Comparison of ENCODE assay signal across 25 mouse cellular contexts in the genomic region with DNA sequence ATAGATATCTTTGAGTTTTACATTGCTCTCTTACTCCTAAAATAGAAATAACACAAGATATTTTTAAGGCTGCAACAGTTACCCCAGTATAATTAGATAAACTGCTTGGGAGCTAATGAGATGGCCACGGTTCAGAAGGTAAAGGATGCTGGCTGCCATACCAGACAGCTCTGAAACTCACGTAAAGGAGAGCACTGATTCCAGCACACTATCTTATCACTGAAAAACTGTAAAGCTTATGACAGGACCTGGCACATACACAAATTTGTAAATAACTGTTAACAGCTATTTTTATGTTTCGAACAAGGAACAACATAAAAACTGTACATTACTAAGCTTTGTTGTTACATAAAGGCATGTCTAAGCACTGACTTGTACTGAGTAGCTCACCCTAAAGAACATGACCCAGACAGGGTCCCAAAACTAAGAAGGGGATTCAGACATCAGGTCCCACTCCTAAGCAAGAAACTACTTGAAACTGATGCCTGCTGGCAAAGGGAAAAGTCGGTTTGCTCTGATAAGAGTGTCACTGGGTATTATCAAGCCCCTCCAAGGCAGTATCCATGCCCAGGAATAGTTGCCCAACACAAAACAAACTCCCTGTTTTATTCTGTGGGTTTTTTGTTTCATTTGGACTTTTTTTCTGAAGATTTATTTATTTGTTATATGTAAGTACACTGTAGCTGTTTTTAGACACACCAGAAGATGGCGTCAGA. TPM values are rescaled to one million over a fixed set of nuclear protein-coding genes. Genes with fewer than 3 reads are reported as not detected.
DNase-seq lines count a peak whose midpoint lies in the region; ATAC-seq and TF ChIP-seq lines count a peak whose summit lies in the region.
"Had no signal": no experiment of that assay in that cellular context is flagged by ENCODE, and none has a peak within 500 bp of the region (broad histone marks: within the 10 kb centered on the region; RNA-seq: fewer than 3 reads in every experiment).

No protein-coding gene starts in this region.

- H3K4me3 ChIP-seq in heart, adult 2 months: no peak overlapping the region
- H3K4me3 ChIP-seq in heart, postnatal 0 days (ENCODE audit: low read depth, low read length): no peak overlapping the region
- no peak overlapping the region for H3K4me3 ChIP-seq in MEL (ENCODE audit: control insufficient read depth in 1 of 2, insufficient read depth in 1 of 2, low read depth in 2 of 2, low read length in 2 of 2)
- H3K4me3 ChIP-seq: embryonic facial prominence, embryonic 15.5 days; erythroblast, embryonic 14.5 days; forebrain, embryonic 10.5 days; gastrocnemius, adult 2 months; hindbrain, embryonic 12.5 days had no signal

- intact Hi-C loops in heart, adult 2 months (cut with DNase I): no loop called here

- ATAC-seq in heart, postnatal 0 days (ENCODE audit: insufficient read depth, low read depth): no peak
- ATAC-seq in megakaryocyte progenitor cell, adult 5-6 weeks (replicated peaks; ENCODE audit: poor library complexity): peak; percentile 71
- ATAC-seq: activated CD4-positive, CD25-positive, alpha-beta regulatory T cell, adult 4 months; forebrain, embryonic 14.5 days; hindbrain, embryonic 16.5 days; inflammation-experienced regulatory T-cells, adult 6 months; Patski had no signal

- peaks cover 10% of the 10 kb centered on the region for H3K36me3 ChIP-seq in heart, adult 2 months (ENCODE audit: control insufficient read depth, insufficient read depth, low read length)
- peaks cover 39% of the 10 kb centered on the region for H3K36me3 ChIP-seq in heart, postnatal 0 days (replicated peaks; ENCODE audit: control insufficient read depth, insufficient read depth, low read length)
- H3K36me3 ChIP-seq in MEL (ENCODE audit: control insufficient read depth in 1 of 2, insufficient read depth in 2 of 2, low read length in 2 of 2): peaks cover 3 to 17% of the 10 kb centered on the region in 2 experiments

- H3K27ac ChIP-seq in heart, adult 2 months: no peak overlapping the region
- H3K27ac ChIP-seq in heart, postnatal 0 days (ENCODE audit: low read depth): 0 out of 2 replicates have a peak overlapping the region, but pooled peaks have one; percentile 30
- H3K27ac ChIP-seq in MEL (ENCODE audit: control insufficient read depth, low read depth, low read length): peak overlapping the region; percentile 36
- H3K27ac ChIP-seq: embryonic facial prominence, embryonic 15.5 days; forebrain, embryonic 10.5 days; gastrocnemius, adult 2 months; hindbrain, embryonic 12.5 days had no signal

- no peak overlapping the region for H3K4me2 ChIP-seq in heart, postnatal 0 days (ENCODE audit: low read depth, low read length)
- H3K4me2 ChIP-seq: embryonic facial prominence, embryonic 15.5 days; hindbrain, embryonic 12.5 days had no signal

- TF ChIP-seq RAD21 in MEL (IDR thresholded peaks at IDR 0.05; ENCODE audit: low read depth, low read length): no peak

- no peak overlapping the region for H3K9ac ChIP-seq in heart, adult 2 months (ENCODE audit: low read depth, low read length)
- H3K9ac ChIP-seq in heart, postnatal 0 days (replicated peaks; ENCODE audit: low read depth, low read length): no peak overlapping the region
- no peak overlapping the region for H3K9ac ChIP-seq in MEL (ENCODE audit: control insufficient read depth, low read depth, low read length, poor library complexity, severe bottlenecking)
- H3K9ac ChIP-seq: embryonic facial prominence, embryonic 15.5 days; hindbrain, embryonic 12.5 days had no signal

- TF ChIP-seq POLR2A in heart, adult 2 months (IDR thresholded peaks at IDR 0.05; ENCODE audit: insufficient read depth, low read depth, low read length): no peak
- no peak for TF ChIP-seq POLR2A in MEL (IDR thresholded peaks at IDR 0.05; ENCODE audit: control insufficient read depth in 1 of 2, insufficient read depth in 1 of 2, low read depth in 1 of 2, low read length in 2 of 2, poor library complexity in 1 of 2)

- TF ChIP-seq CTCF in heart, adult 2 months (IDR thresholded peaks at IDR 0.05): 0 out of 2 replicates have a peak, but pooled peaks have one; percentile 3
- no peak for TF ChIP-seq CTCF in heart, postnatal 0 days (IDR thresholded peaks at IDR 0.05; ENCODE audit: low read depth)
- TF ChIP-seq CTCF in MEL (IDR thresholded peaks at IDR 0.05 in 2 of 3, conservative IDR thresholded peaks at IDR 0.05 in 1 of 3; ENCODE audit: control insufficient read depth in 1 of 3, insufficient read depth in 1 of 3, low read depth in 2 of 3, low read length in 3 of 3, poor library complexity in 1 of 3, severe bottlenecking in 1 of 3): no peak; a peak in 1 of 6 replicates

- WGBS in heart, adult 2 months: 63% methylated on average over 5 of the region's 5 CpGs
- WGBS in heart, postnatal 0 days: 43% methylated on average over 5 of the region's 5 CpGs

- no peak for DNase-seq in heart, adult 2 months
- no peak for DNase-seq in heart, adult 11 months
- no peak for DNase-seq in heart, postnatal 0 days (ENCODE audit: low spot score)
- no peak for DNase-seq in heart, adult 8-10 months (ENCODE audit: low spot score)
- peak; percentile 36 for DNase-seq in MEL (ENCODE audit: low read depth, low spot score)
- DNase-seq in urinary bladder, postnatal 14 days (ENCODE audit: low spot score): no peak
- DNase-seq: adrenal gland, postnatal 25 days; B cell, adult 2 months; cerebellum, adult 11 months; cerebellum, adult 8-10 months; cerebellum, postnatal 14 days; embryo, embryonic 11 days; gastrocnemius, adult 2 months; gastrocnemius, postnatal 25 days; heart, postnatal 4 days had no signal

- no peaks in the 10 kb centered on the region for H3K9me3 ChIP-seq in heart, postnatal 0 days (replicated peaks; ENCODE audit: control insufficient read depth, low read length)
- H3K9me3 ChIP-seq in MEL (replicated peaks; ENCODE audit: insufficient read depth, low read length): no peaks in the 10 kb centered on the region
- H3K9me3 ChIP-seq: embryonic facial prominence, embryonic 15.5 days; forebrain, embryonic 10.5 days; hindbrain, embryonic 12.5 days had no signal

- no peaks in the 10 kb centered on the region for H3K27me3 ChIP-seq in heart, adult 2 months (ENCODE audit: control insufficient read depth, insufficient read depth, low read length)
- H3K27me3 ChIP-seq in heart, postnatal 0 days (ENCODE audit: control insufficient read depth, insufficient read depth, low read length): no peaks in the 10 kb centered on the region
- no peaks in the 10 kb centered on the region for H3K27me3 ChIP-seq in MEL (ENCODE audit: control insufficient read depth in 1 of 2, insufficient read depth in 2 of 2, low read length in 2 of 2)
- H3K27me3 ChIP-seq: embryonic facial prominence, embryonic 15.5 days; hindbrain, embryonic 12.5 days; Patski had no signal

- peaks cover 1% of the 10 kb centered on the region for H3K4me1 ChIP-seq in heart, adult 2 months (ENCODE audit: control insufficient read depth, insufficient read depth, low read length)
- peaks cover 9% of the 10 kb centered on the region; the same call in 1 of the 2 replicates for H3K4me1 ChIP-seq in heart, postnatal 0 days (ENCODE audit: control insufficient read depth, insufficient read depth)
- peaks cover 5 to 9% of the 10 kb centered on the region in 2 experiments for H3K4me1 ChIP-seq in MEL (ENCODE audit: control insufficient read depth in 1 of 2, insufficient read depth in 2 of 2, low read length in 2 of 2)
- H3K4me1 ChIP-seq: embryonic facial prominence, embryonic 15.5 days; forebrain, embryonic 10.5 days; hindbrain, embryonic 12.5 days had no signal

- TF ChIP-seq EP300 in heart, adult 2 months (IDR thresholded peaks at IDR 0.05; ENCODE audit: insufficient read depth, low read depth, low read length): no peak
- no peak for TF ChIP-seq EP300 in heart, postnatal 0 days (IDR thresholded peaks at IDR 0.05; ENCODE audit: low read depth)
- TF ChIP-seq EP300 in MEL (IDR thresholded peaks at IDR 0.05; ENCODE audit: low read depth in 1 of 2, low read length in 2 of 2): peak; percentile 8 to 33; a peak in 2 of 4 replicates

- H3K79me2 ChIP-seq in heart, adult 2 months (replicated peaks; ENCODE audit: control insufficient read depth, insufficient read depth, low read length): no peaks in the 10 kb centered on the region; the same call in none of the 2 replicates
- H3K79me2 ChIP-seq in MEL (ENCODE audit: control insufficient read depth, insufficient read depth, low read length, poor library complexity): no peaks in the 10 kb centered on the region

TF ChIP-seq in MEL, 35 proteins besides CTCF, POLR2A, EP300 and RAD21 (continues in another document):
- TF ChIP-seq NRF1 (IDR thresholded peaks at IDR 0.05; ENCODE audit: insufficient read depth, low read depth, low read length, poor library complexity, severe bottlenecking): no peak
- TF ChIP-seq CHD2 (IDR thresholded peaks at IDR 0.05; ENCODE audit: low read length): no peak
- no peak for TF ChIP-seq BHLHE40 (IDR thresholded peaks at IDR 0.05; ENCODE audit: borderline replicate concordance, low read depth, low read length)
- 0 out of 2 replicates have a peak, but pooled peaks have one; percentile 30 for TF ChIP-seq TCF12 (IDR thresholded peaks at IDR 0.05; ENCODE audit: low read depth, low read length)
- no peak for TF ChIP-seq UBTF (IDR thresholded peaks at IDR 0.05; ENCODE audit: borderline replicate concordance, insufficient read depth, low read depth, low read length)
- no peak for TF ChIP-seq MXI1 (IDR thresholded peaks at IDR 0.05; ENCODE audit: low read depth, low read length)
- peak; percentile 52 for TF ChIP-seq MYB (IDR thresholded peaks at IDR 0.05; ENCODE audit: low read depth, low read length)
- TF ChIP-seq SIN3A (IDR thresholded peaks at IDR 0.05; ENCODE audit: low read length): no peak
- TF ChIP-seq USF1 (IDR thresholded peaks at IDR 0.05; ENCODE audit: low read depth, low read length): no peak
- no peak for TF ChIP-seq KAT2A (conservative IDR thresholded peaks at IDR 0.05; ENCODE audit: low read depth, low read length)
- TF ChIP-seq GATA1 (IDR thresholded peaks at IDR 0.05; ENCODE audit: low read depth, low read length): no peak
- no peak for TF ChIP-seq MAX (IDR thresholded peaks at IDR 0.05; ENCODE audit: low read length)
- no peak for TF ChIP-seq E2F4 (IDR thresholded peaks at IDR 0.05; ENCODE audit: borderline replicate concordance, low read depth, low read length)
- peak; percentile 90 for TF ChIP-seq RCOR1 (IDR thresholded peaks at IDR 0.05; ENCODE audit: low read depth, low read length)

RNA-seq across cellular contexts. Expression of gene Fcho2, which starts 28.1 kb away (rescaled TPM):
- total RNA-seq in heart, adult 2 months (2021): 10 to 100 TPM; 35.4 to 37.6 TPM
- 11.8 and 17.0 TPM in 2 replicates for polyA plus RNA-seq in heart, adult 2 months (2012; rRNA removed)
- 18.6 and 20.6 TPM in 2 replicates for total RNA-seq in heart, postnatal 0 days (2014; rRNA removed; ENCODE audit: low replicate concordance)
- polyA plus RNA-seq in heart, postnatal 0 days (2015; fragmentation: Nextera tagmentation; extraction: Ambion mirVana): 18.5 and 21.0 TPM in 2 replicates
- total RNA-seq in heart, adult 8-10 months (2022): 10 to 100 TPM; 28.4 to 41.0 (median 36.0) TPM
- total RNA-seq in MEL (2012; rRNA removed): 2.2 and 2.4 TPM in 2 replicates
- 1 to 10 TPM in 1 of 2 experiments, not detected in 1; 5.8 TPM for polyA plus RNA-seq in MEL (2012; ENCODE audit: insufficient read depth in 1 of 2, insufficient read length in 2 of 2, low read depth in 1 of 2, low replicate concordance in 2 of 2, missing spikeins in 1 of 2)
- total RNA-seq in megakaryocyte progenitor cell, adult 5-6 weeks (2015): 41.8 and 51.1 TPM in 2 replicates
- 10.7 and 15.9 TPM in 2 replicates for total RNA-seq in megakaryocyte progenitor cell, adult 5-6 weeks (2017)
